Mouse (Mus musculus) forebrain, embryonic 15.5 days (tissue): ENCODE measurements around the gene Gna15. TPM values are rescaled to one million over a fixed set of nuclear protein-coding genes. Genes with fewer than 3 reads are reported as not detected.
A peak's percentile ranks its signal among the peaks of the same experiment; 100 is the strongest.

ENCODE experiments used
- ATAC-seq: fragments of 200-750 bp; cut with Nextera tagmentation; replicated peaks from 2 replicates; pipeline ENCODE4 v1.8.0; 2017; ENCODE audit warnings: mild to moderate bottlenecking, moderate TSS enrichment, moderate library complexity
- H3K27ac ChIP-seq: fragments of 300-500 bp; sonication (generic); replicated peaks from 2 replicates; pipeline ENCODE4 v1.5.1; 2015; ENCODE audit warnings: mild to moderate bottlenecking, inconsistent platforms
- H3K27me3 ChIP-seq: fragments of 300-500 bp; sonication (generic); 2 replicates; pipeline ENCODE4 v1.6.1; 2015; ENCODE audit warnings: inconsistent platforms
- H3K36me3 ChIP-seq: fragments of 300-500 bp; sonication (generic); 2 replicates; pipeline ENCODE4 v1.6.1; 2015; ENCODE audit warnings: mild to moderate bottlenecking, inconsistent platforms
- H3K4me1 ChIP-seq: fragments of 300-500 bp; sonication (generic); 2 replicates; pipeline ENCODE4 v1.6.1; 2015; ENCODE audit warnings: inconsistent platforms
- H3K4me2 ChIP-seq: fragments of 300-500 bp; sonication (generic); replicated peaks from 2 replicates; pipeline ENCODE4 v1.6.1; 2015; ENCODE audit warnings: mild to moderate bottlenecking, inconsistent platforms
- H3K4me3 ChIP-seq: fragments of 300-500 bp; sonication (generic); 2 replicates; pipeline ENCODE4 v1.5.1; 2015; ENCODE audit warnings: mild to moderate bottlenecking, inconsistent platforms
- H3K9ac ChIP-seq: fragments of 300-500 bp; sonication (generic); replicated peaks from 2 replicates; pipeline ENCODE4 v1.6.1; 2015; ENCODE audit warnings: mild to moderate bottlenecking, inconsistent platforms
- H3K9me3 ChIP-seq: fragments of 300-500 bp; sonication (generic); 2 replicates; pipeline ENCODE4 v1.6.1; 2016; ENCODE audit warnings: inconsistent platforms
- WGBS: fragments of 180-500 bp; shearing (Covaris S2); methylation state at CpG from one replicate; pipeline ENCODE4 v1.1.7; 2015; ENCODE audit warnings: mixed read lengths; 5-methylcytosine and 5-hydroxymethylcytosine counted together
- polyA plus RNA-seq: library from polyadenylated mRNA; unstranded; fragments of >200 nt; fragmentation: Nextera tagmentation; extraction: Ambion mirVana; gene quantifications from 2 replicates; pipeline ENCODE4 v1.2.1, GENCODE M21; 2015

Gna15 gene
- polyA plus RNA-seq, 1 experiment from 2014 or later = 0.84 TPM

- H3K27ac ChIP-seq = no peak overlapping the region
- H3K4me3 ChIP-seq = no peak overlapping the region
- WGBS = 89% methylated on average over 16 of the region's 16 CpGs
- peaks cover 14% of the 10 kb centered on the region; the same call in 1 of the 2 replicates for H3K36me3 ChIP-seq
- H3K27me3 ChIP-seq = peaks cover 13% of the 10 kb centered on the region; the same call in 1 of the 2 replicates
- no peak for ATAC-seq
- H3K4me1 ChIP-seq = peaks cover 36% of the 10 kb centered on the region
- H3K4me2 ChIP-seq = no peak overlapping the region
- no peaks in the 10 kb centered on the region for H3K9me3 ChIP-seq
- H3K9ac ChIP-seq = no peak overlapping the region
Measured at GRCm38 (mm10) chr10:81467670-81468235, 56.3 kb downstream of the Gna15 start.

GRCm38 (mm10) chr10:81466881-81467280 is 57.1 kb downstream of the Gna15 start:
- H3K36me3 ChIP-seq = peaks cover 14% of the 10 kb centered on the region; the same call in 1 of the 2 replicates
- peaks cover 22% of the 10 kb centered on the region for H3K27me3 ChIP-seq
- H3K9me3 ChIP-seq = no peaks in the 10 kb centered on the region
- no peak overlapping the region for H3K9ac ChIP-seq
- H3K4me1 ChIP-seq = peaks cover 27% of the 10 kb centered on the region
- ATAC-seq = no peak
- WGBS = 76% methylated on average over 14 of the region's 14 CpGs
- no peak overlapping the region for H3K27ac ChIP-seq
- no peak overlapping the region for H3K4me3 ChIP-seq
- H3K4me2 ChIP-seq = no peak overlapping the region

- Histone ChIP-seq H3K4me3 (no peak overlapping the region), H3K9ac (no peak overlapping the region), H3K4me2 (no peak overlapping the region), H3K27me3 (peaks cover 27% of the 10 kb centered on the region), H3K9me3 (no peaks in the 10 kb centered on the region), H3K4me1 (peaks cover 21% of the 10 kb centered on the region), H3K36me3 (peaks cover 14% of the 10 kb centered on the region; the same call in 1 of the 2 replicates), H3K27ac (no peak overlapping the region)
- WGBS = 79% methylated on average over 2 of the region's 2 CpGs
- no peak for ATAC-seq
Measured at GRCm38 (mm10) chr10:81466066-81466465, 58.0 kb downstream of the Gna15 start.

GRCm38 (mm10) chr10:81465265-81465645 is 58.8 kb downstream of the Gna15 start:
- Histone ChIP-seq H3K4me2 (no peak overlapping the region), H3K9ac (no peak overlapping the region), H3K4me3 (no peak overlapping the region), H3K27me3 (peaks cover 35% of the 10 kb centered on the region), H3K27ac (no peak overlapping the region), H3K4me1 (peaks cover 13% of the 10 kb centered on the region), H3K9me3 (no peaks in the 10 kb centered on the region), H3K36me3 (peaks cover 14% of the 10 kb centered on the region; the same call in 1 of the 2 replicates)
- no peak for ATAC-seq
- WGBS = 7% methylated on average over 5 of the region's 5 CpGs

GRCm38 (mm10) chr10:81464405-81465264 is 59.4 kb downstream of the Gna15 start:
- peaks cover 13% of the 10 kb centered on the region for H3K4me1 ChIP-seq
- H3K27ac ChIP-seq = no peak overlapping the region
- H3K36me3 ChIP-seq = peaks cover 14% of the 10 kb centered on the region; the same call in 1 of the 2 replicates
- H3K4me3 ChIP-seq = peak overlapping the region; percentile 35
- peaks cover 37% of the 10 kb centered on the region for H3K27me3 ChIP-seq
- 3% methylated on average over 33 of the region's 33 CpGs for WGBS
- peak overlapping the region; percentile 48 for H3K4me2 ChIP-seq
- no peaks in the 10 kb centered on the region for H3K9me3 ChIP-seq
- ATAC-seq = peak; percentile 70
- H3K9ac ChIP-seq = no peak overlapping the region

- peaks cover 14% of the 10 kb centered on the region; the same call in 1 of the 2 replicates for H3K36me3 ChIP-seq
- no peak for ATAC-seq
- H3K27me3 ChIP-seq = peaks cover 37% of the 10 kb centered on the region
- 68% methylated on average over 4 of the region's 4 CpGs for WGBS
- no peak overlapping the region for H3K27ac ChIP-seq
- no peak overlapping the region for H3K4me2 ChIP-seq
- no peak overlapping the region for H3K9ac ChIP-seq
- H3K4me1 ChIP-seq = peaks cover 13% of the 10 kb centered on the region
- H3K9me3 ChIP-seq = no peaks in the 10 kb centered on the region
- no peak overlapping the region for H3K4me3 ChIP-seq
Measured at GRCm38 (mm10) chr10:81463531-81463930, 60.5 kb downstream of the Gna15 start.

- Histone ChIP-seq H3K36me3 (peaks cover 10% of the 10 kb centered on the region; the same call in 1 of the 2 replicates), H3K9ac (no peak overlapping the region), H3K4me3 (no peak overlapping the region), H3K27me3 (peaks cover 37% of the 10 kb centered on the region), H3K27ac (no peak overlapping the region), H3K9me3 (no peaks in the 10 kb centered on the region), H3K4me2 (no peak overlapping the region), H3K4me1 (peaks cover 13% of the 10 kb centered on the region)
- WGBS = 74% methylated on average over 7 of the region's 7 CpGs
- no peak for ATAC-seq
Measured at GRCm38 (mm10) chr10:81462917-81463316, 61.1 kb downstream of the Gna15 start.

- no peak overlapping the region for H3K9ac ChIP-seq
- H3K9me3 ChIP-seq = no peaks in the 10 kb centered on the region
- H3K4me2 ChIP-seq = no peak overlapping the region
- H3K27me3 ChIP-seq = peaks cover 37% of the 10 kb centered on the region
- H3K4me3 ChIP-seq = no peak overlapping the region
- no peak overlapping the region for H3K27ac ChIP-seq
- H3K4me1 ChIP-seq = peaks cover 13% of the 10 kb centered on the region
- ATAC-seq = no peak
- peaks cover 4% of the 10 kb centered on the region; the same call in 1 of the 2 replicates for H3K36me3 ChIP-seq
- 39% methylated on average over 7 of the region's 7 CpGs for WGBS
Measured at GRCm38 (mm10) chr10:81462415-81462804, 61.6 kb downstream of the Gna15 start.

- H3K4me3 ChIP-seq = no peak overlapping the region
- ATAC-seq = no peak
- H3K4me2 ChIP-seq = no peak overlapping the region
- peaks cover 3% of the 10 kb centered on the region; the same call in 1 of the 2 replicates for H3K36me3 ChIP-seq
- H3K27me3 ChIP-seq = peaks cover 41% of the 10 kb centered on the region
- peaks cover 13% of the 10 kb centered on the region for H3K4me1 ChIP-seq
- no peaks in the 10 kb centered on the region for H3K9me3 ChIP-seq
- no peak overlapping the region for H3K9ac ChIP-seq
- H3K27ac ChIP-seq = no peak overlapping the region
- WGBS = 9% methylated on average over 16 of the region's 16 CpGs
Measured at GRCm38 (mm10) chr10:81461673-81462414, 62.2 kb downstream of the Gna15 start.

GRCm38 (mm10) chr10:81460951-81461350 is 63.1 kb downstream of the Gna15 start:
- Histone ChIP-seq H3K4me1 (peaks cover 13% of the 10 kb centered on the region), H3K27ac (no peak overlapping the region), H3K27me3 (peaks cover 48% of the 10 kb centered on the region), H3K36me3 (no peaks in the 10 kb centered on the region; the same call in 1 of the 2 replicates), H3K9ac (no peak overlapping the region), H3K4me3 (no peak overlapping the region), H3K9me3 (no peaks in the 10 kb centered on the region), H3K4me2 (no peak overlapping the region)
- 48% methylated on average over 11 of the region's 11 CpGs for WGBS
- no peak for ATAC-seq

GRCm38 (mm10) chr10:81460471-81460870 is 63.6 kb downstream of the Gna15 start:
- H3K4me3 ChIP-seq = no peak overlapping the region
- 21% methylated on average over 20 of the region's 20 CpGs for WGBS
- H3K27ac ChIP-seq = no peak overlapping the region
- H3K9me3 ChIP-seq = no peaks in the 10 kb centered on the region
- H3K27me3 ChIP-seq = peaks cover 48% of the 10 kb centered on the region
- no peaks in the 10 kb centered on the region; the same call in 1 of the 2 replicates for H3K36me3 ChIP-seq
- no peak for ATAC-seq
- H3K9ac ChIP-seq = no peak overlapping the region
- no peak overlapping the region for H3K4me2 ChIP-seq
- H3K4me1 ChIP-seq = peaks cover 13% of the 10 kb centered on the region

GRCm38 (mm10) chr10:81459399-81459798 is 64.6 kb downstream of the Gna15 start:
- 66% methylated on average over 21 of the region's 21 CpGs for WGBS

More at GRCm38 (mm10) chr10:81459399-81459798, 64.6 kb downstream of the Gna15 start:
- H3K9ac ChIP-seq = no peak overlapping the region
- H3K9me3 ChIP-seq = no peaks in the 10 kb centered on the region
- H3K4me3 ChIP-seq = no peak overlapping the region
- peaks cover 5% of the 10 kb centered on the region for H3K4me1 ChIP-seq
- no peak for ATAC-seq
- H3K27me3 ChIP-seq = peaks cover 59% of the 10 kb centered on the region
- H3K27ac ChIP-seq = no peak overlapping the region
- H3K4me2 ChIP-seq = no peak overlapping the region
- H3K36me3 ChIP-seq = no peaks in the 10 kb centered on the region; the same call in 1 of the 2 replicates
